Mouse (Mus musculus): ENCODE data around the gene Gpr158.

Gene Gpr158

GRCm38 (mm10) chr2:21665721-21666120 lies 298.4 kb downstream of the Gpr158 start:
- DNase-seq, result no peak

GRCm38 (mm10) chr2:21676084-21676838 lies 308.9 kb downstream of the Gpr158 start:
- no peak for DNase-seq

- DNase-seq, result no peak
Observed at GRCm38 (mm10) chr2:21676839-21677123, 309.4 kb downstream of the Gpr158 start.

GRCm38 (mm10) chr2:21680735-21681270 lies 313.5 kb downstream of the Gpr158 start:
- DNase-seq, result no peak

- no peak for DNase-seq
Observed at GRCm38 (mm10) chr2:21684736-21685135, 317.4 kb downstream of the Gpr158 start.

GRCm38 (mm10) chr2:21693128-21693527 lies 325.8 kb downstream of the Gpr158 start:
- DNase-seq, result no peak

- no peak for DNase-seq
Observed at GRCm38 (mm10) chr2:21693807-21694594, 326.7 kb downstream of the Gpr158 start.

- peak; percentile 7 for DNase-seq
Observed at GRCm38 (mm10) chr2:21728075-21728474, 360.7 kb downstream of the Gpr158 start.

- no peak for DNase-seq
Observed at GRCm38 (mm10) chr2:21783721-21784120, 416.4 kb downstream of the Gpr158 start.

- no peak for DNase-seq
Observed at GRCm38 (mm10) chr2:21793156-21793555, 425.8 kb downstream of the Gpr158 start.

- DNase-seq, result no peak
Observed at GRCm38 (mm10) chr2:21799616-21800015, 432.3 kb downstream of the Gpr158 start.

- no peak for DNase-seq
Observed at GRCm38 (mm10) chr2:21800045-21800444, 432.7 kb downstream of the Gpr158 start.

- no peak for DNase-seq
Observed at GRCm38 (mm10) chr2:21808510-21808909, 441.2 kb downstream of the Gpr158 start.

GRCm38 (mm10) chr2:21810431-21810830 lies 443.1 kb downstream of the Gpr158 start:
- DNase-seq, result no peak

GRCm38 (mm10) chr2:21864061-21864460 lies 496.7 kb downstream of the Gpr158 start:
- no peak for DNase-seq
